Mouse (Mus musculus) intestine, embryonic 15.5 days (tissue): ENCODE measurements around the gene Tubg2. TPM values are rescaled to one million over a fixed set of nuclear protein-coding genes. Genes with fewer than 3 reads are reported as not detected.
"Not testable (repeated sequence)": the region's sequence is repeated elsewhere in the genome, so short reads cannot be mapped to it uniquely, and the experiment has no call there.

Experiments
- ATAC-seq: fragments of 200-750 bp; cut with Nextera tagmentation; 2 replicates; pipeline ENCODE4 v1.8.0; 2017; ENCODE audit warnings: moderate TSS enrichment, moderate library complexity
- H3K27ac ChIP-seq: fragments of 300-500 bp; sonication (generic); 2 replicates; pipeline ENCODE4 v1.5.1; 2015; ENCODE audit warnings: mild to moderate bottlenecking, inconsistent platforms
- H3K27me3 ChIP-seq: fragments of 300-500 bp; sonication (generic); replicated peaks from 2 replicates; pipeline ENCODE4 v1.6.1; 2015; ENCODE audit warnings: inconsistent platforms
- H3K36me3 ChIP-seq: fragments of 300-500 bp; sonication (generic); 2 replicates; pipeline ENCODE4 v1.6.1; 2015; ENCODE audit warnings: inconsistent platforms
- H3K4me1 ChIP-seq: fragments of 300-500 bp; sonication (generic); replicated peaks from 2 replicates; pipeline ENCODE4 v1.6.1; 2015; ENCODE audit warnings: inconsistent platforms
- H3K4me2 ChIP-seq: fragments of 300-500 bp; sonication (generic); replicated peaks from 2 replicates; pipeline ENCODE4 v1.6.1; 2015; ENCODE audit warnings: mild to moderate bottlenecking, inconsistent platforms
- H3K4me3 ChIP-seq: fragments of 300-500 bp; sonication (generic); replicated peaks from 2 replicates; pipeline ENCODE4 v1.5.1; 2015; ENCODE audit warnings: inconsistent platforms
- H3K9ac ChIP-seq: fragments of 300-500 bp; sonication (generic); 2 replicates; pipeline ENCODE4 v1.6.1; 2015; ENCODE audit warnings: inconsistent platforms
- H3K9me3 ChIP-seq: fragments of 300-500 bp; sonication (generic); 2 replicates; pipeline ENCODE4 v1.6.1; 2016; ENCODE audit warnings: inconsistent platforms
- WGBS: fragments of 180-500 bp; shearing (Covaris S2); methylation state at CpG from one replicate; pipeline ENCODE4 v1.1.7; 2015; 5-methylcytosine and 5-hydroxymethylcytosine counted together
- polyA plus RNA-seq: library from polyadenylated mRNA; unstranded; fragments of >200 nt; fragmentation: Nextera tagmentation; extraction: Ambion mirVana; gene quantifications from 2 replicates; pipeline ENCODE4 v1.2.1, GENCODE M21; 2015

The Tubg2 gene
- polyA plus RNA-seq, 1 experiment from 2014 or later, result 4.4 TPM

DNA sequence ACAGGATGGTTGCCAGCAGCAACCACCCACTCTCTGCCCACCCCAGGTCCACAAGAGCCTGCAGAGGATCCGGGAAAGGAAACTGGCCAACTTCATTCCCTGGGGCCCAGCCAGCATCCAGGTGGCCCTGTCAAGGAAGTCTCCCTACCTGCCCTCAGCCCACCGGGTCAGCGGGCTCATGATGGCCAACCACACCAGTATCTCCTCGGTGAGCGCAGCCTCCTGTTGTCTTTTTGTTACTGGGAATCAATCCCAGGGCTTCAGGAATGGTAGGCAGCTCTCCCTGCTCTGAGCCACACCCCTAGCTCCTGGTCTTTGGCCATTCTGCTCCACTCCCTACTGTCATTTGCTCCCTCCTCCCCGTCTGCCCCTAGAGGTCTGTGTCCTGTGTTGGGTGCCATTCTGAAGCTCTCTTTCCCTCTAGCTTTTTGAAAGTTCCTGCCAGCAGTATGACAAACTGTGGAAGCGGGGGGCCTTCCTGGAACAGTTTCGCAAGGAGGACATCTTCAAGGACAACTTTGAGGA lies 5.3 kb downstream of the Tubg2 start:
- not testable (repeated sequence) for ATAC-seq, H3K27ac ChIP-seq, H3K9me3 ChIP-seq, H3K9ac ChIP-seq, H3K4me3 ChIP-seq, H3K4me2 ChIP-seq, H3K27me3 ChIP-seq
- Histone ChIP-seq H3K4me1 (peaks cover 27% of the 10 kb centered on the region), H3K36me3 (peaks cover 18% of the 10 kb centered on the region)
- 82% methylated on average over 8 of the region's 8 CpGs for WGBS

DNA sequence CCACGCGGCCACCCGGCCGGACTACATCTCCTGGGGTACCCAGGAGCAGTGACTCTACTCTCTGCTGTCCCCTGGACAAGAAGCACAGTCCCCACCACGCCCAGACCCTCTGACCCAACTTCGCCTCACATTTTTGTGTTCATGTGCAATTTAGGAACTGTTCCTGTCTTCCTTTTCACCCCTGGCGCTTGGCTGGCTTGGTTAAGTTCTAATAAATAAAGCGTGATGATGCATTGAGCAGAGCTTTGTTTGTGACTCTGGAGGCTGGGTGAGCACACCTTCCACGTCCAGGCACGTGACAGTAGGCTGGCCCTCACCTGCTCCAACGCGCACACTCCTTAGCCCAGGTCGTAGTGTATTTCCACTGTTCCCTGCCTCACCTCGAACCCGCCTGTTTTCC lies 5.8 kb downstream of the Tubg2 start:
- WGBS, result 88% methylated on average over 15 of the region's 15 CpGs
- Histone ChIP-seq H3K9ac (no peak overlapping the region), H3K36me3 (peaks cover 23% of the 10 kb centered on the region), H3K4me3 (no peak overlapping the region), H3K27me3 (peaks cover 10% of the 10 kb centered on the region), H3K4me2 (no peak overlapping the region), H3K27ac (no peak overlapping the region), H3K4me1 (peaks cover 25% of the 10 kb centered on the region), H3K9me3 (no peaks in the 10 kb centered on the region)
- ATAC-seq, result no peak

DNA sequence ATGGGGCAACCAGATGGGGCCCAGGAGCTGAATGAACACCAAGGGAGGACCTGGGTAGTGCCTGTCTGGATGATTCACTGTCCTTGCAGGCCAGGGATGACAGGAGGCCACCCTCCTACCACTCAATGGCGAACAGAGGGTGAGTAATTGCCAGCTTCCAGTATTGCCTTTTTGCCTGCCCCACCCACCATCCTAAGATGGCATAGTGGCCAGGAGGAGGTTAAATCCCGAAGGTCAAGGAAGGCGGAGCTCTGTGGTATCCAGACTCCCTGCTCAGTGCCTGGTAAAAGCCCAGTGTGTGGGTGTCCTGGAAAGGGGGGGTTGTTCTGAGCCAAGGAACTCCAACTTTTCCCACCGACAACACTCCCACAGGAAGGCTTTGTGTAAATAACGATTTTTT lies 6.6 kb downstream of the Tubg2 start:
- H3K4me2 ChIP-seq, result no peak overlapping the region
- no peak overlapping the region for H3K9ac ChIP-seq
- H3K27me3 ChIP-seq, result peaks cover 13% of the 10 kb centered on the region
- H3K27ac ChIP-seq, result no peak overlapping the region
- 57% methylated on average over 5 of the region's 5 CpGs for WGBS
- no peaks in the 10 kb centered on the region for H3K9me3 ChIP-seq
- ATAC-seq, result no peak
- H3K4me3 ChIP-seq, result no peak overlapping the region
- H3K36me3 ChIP-seq, result peaks cover 26% of the 10 kb centered on the region
- H3K4me1 ChIP-seq, result peaks cover 25% of the 10 kb centered on the region

DNA sequence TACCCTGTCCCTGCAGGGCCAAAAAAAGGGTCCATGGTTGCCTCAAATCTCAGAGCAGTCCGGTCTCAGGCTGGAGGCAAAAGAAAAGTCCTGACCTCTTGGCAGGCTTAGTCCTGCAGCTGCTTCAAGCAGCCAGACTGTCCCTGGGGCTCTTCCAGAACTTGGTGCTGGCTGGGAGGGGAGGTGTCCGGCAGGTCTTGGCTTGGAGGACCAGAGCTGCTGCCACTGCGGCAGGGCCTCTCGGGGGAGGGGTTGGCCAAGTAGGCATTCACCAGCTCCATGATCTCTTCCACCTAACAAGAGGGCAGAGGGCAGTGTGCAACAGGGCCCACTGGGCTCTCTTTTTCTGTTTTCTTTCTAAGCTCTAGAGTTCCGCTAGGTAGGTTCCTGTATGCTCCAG lies 7.1 kb downstream of the Tubg2 start:
- ATAC-seq, result no peak
- Histone ChIP-seq H3K9ac (no peak overlapping the region), H3K27me3 (peaks cover 13% of the 10 kb centered on the region), H3K4me1 (peaks cover 25% of the 10 kb centered on the region), H3K4me3 (no peak overlapping the region), H3K36me3 (peaks cover 31% of the 10 kb centered on the region), H3K27ac (no peak overlapping the region), H3K9me3 (no peaks in the 10 kb centered on the region), H3K4me2 (no peak overlapping the region)
- WGBS, result 70% methylated on average over 5 of the region's 5 CpGs

DNA sequence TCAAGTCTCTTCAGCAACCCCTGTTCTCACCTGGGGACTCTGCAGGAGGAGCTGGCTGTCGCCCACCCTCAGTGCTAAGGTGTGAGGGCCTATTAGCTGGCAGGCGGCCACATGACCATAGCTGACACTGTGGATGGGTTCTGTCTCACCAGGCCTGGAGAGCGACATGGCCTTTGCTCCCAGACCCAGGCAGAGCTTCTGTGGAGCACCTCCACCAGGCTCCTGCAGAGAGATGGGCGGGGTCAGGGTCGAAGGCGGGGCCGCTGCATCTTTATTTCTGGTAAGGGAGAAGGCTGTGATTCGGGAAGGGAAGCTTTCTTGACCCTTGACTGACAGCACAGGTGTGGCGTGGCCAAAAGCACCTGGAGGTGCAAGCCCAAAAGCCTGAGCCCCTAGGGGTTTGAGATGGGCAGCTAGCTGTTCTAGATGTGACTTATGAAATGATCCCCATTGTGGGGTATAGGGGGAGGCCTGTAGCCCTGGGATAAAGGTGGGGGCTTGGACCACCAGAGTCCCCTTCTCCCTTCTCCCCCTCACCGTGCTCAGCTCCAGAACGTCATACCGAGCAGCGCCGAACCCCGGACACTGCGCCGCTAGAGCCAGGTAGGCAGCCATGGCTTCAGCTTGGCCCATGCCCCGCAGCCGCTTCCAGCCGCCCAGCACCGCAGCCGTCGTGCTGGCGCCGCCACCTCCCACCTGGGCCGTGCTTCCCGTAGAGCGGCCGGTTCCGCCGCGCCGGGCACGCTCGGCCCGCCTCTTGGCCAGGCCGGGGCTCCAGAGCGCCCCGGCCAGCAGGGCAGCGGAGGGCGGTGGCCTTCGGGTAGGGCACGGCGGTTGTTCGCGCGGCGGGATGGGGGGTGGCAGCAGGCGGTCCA lies 8.0 kb downstream of the Tubg2 start:
- 44% methylated on average over 48 of the region's 49 CpGs for WGBS
- no peaks in the 10 kb centered on the region for H3K9me3 ChIP-seq
- H3K4me2 ChIP-seq, result peak overlapping the region; percentile 51
- H3K27ac ChIP-seq, result no peak overlapping the region
- peak overlapping the region; percentile 16 for H3K4me3 ChIP-seq
- H3K4me1 ChIP-seq, result peaks cover 30% of the 10 kb centered on the region
- 0 out of 2 replicates have a peak overlapping the region, but pooled peaks have one; percentile 23 for H3K9ac ChIP-seq
- peak; percentile 52 for ATAC-seq
- H3K36me3 ChIP-seq, result peaks cover 35% of the 10 kb centered on the region
- H3K27me3 ChIP-seq, result peaks cover 13% of the 10 kb centered on the region

DNA sequence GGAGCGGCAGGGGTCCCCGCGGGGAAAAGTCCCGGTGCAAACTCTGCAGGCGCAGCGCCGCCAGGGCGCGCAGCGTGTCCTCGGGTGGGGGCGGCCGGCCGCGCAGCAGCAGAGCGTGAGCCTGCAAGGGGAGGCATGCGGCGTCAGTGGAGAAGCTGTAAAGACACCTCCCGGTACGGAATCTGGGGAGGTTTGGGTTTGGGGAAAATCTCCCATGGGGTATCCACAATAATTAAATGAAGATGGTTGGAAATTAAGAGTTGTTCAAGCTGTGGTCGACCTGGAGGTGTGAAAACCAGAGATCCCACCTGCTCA lies 8.6 kb downstream of the Tubg2 start:
- peaks cover 35% of the 10 kb centered on the region for H3K36me3 ChIP-seq
- H3K9ac ChIP-seq, result 0 out of 2 replicates have a peak overlapping the region, but pooled peaks have one; percentile 23
- H3K4me1 ChIP-seq, result peaks cover 36% of the 10 kb centered on the region
- WGBS, result 42% methylated on average over 21 of the region's 21 CpGs
- H3K9me3 ChIP-seq, result no peaks in the 10 kb centered on the region
- no peak for ATAC-seq
- H3K27me3 ChIP-seq, result peaks cover 13% of the 10 kb centered on the region
- H3K4me2 ChIP-seq, result peak overlapping the region; percentile 51
- no peak overlapping the region for H3K27ac ChIP-seq
- peak overlapping the region; percentile 16 for H3K4me3 ChIP-seq

DNA sequence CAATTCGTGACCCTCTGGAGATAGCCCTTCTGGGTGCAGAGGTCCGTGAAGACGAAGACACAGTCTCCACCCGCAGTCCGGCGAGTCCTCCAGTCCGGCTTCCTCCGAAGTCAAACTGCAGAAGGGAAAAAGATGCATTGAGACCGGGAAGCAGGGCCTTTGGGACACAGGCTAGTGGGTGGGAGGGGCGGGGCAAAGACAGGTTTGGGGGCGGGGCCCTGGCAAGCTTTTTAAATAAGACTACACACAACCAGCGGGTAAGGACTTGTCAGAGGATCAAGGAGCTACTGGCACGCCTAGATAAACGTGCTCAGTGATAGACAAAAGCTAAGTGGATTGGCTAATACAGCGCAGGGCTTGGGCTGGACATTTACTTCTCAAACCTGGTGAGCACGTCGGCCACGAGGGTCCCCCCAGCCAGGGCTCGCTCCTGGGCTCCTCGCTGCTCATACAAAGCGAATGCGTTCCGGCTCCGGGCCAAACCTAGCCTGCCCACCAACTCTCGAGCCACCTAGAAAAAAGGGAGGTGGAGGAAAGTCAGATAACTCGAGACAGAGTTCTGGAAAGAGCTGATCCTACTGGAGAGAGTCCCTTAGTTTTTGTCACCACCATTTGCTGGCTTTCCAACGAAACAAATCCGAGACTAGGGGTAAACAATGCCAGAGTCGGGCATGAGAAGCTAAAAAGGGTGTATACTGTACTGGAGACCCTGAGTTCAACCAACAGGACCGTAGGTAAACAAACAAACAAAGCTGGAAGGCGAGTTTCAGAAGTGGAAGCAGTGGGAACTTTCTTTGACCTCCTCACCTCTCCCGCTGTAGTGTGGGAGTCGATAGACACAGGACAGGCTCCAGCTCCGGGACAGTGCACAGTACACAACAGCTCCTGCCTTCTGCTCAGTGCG lies 9.2 kb downstream of the Tubg2 start:
- Histone ChIP-seq H3K27ac (no peak overlapping the region), H3K27me3 (peaks cover 13% of the 10 kb centered on the region), H3K4me3 (no peak overlapping the region), H3K36me3 (peaks cover 35% of the 10 kb centered on the region), H3K4me1 (peaks cover 42% of the 10 kb centered on the region), H3K9ac (no peak overlapping the region), H3K4me2 (no peak overlapping the region), H3K9me3 (no peaks in the 10 kb centered on the region)
- ATAC-seq, result no peak
- WGBS, result 55% methylated on average over 35 of the region's 35 CpGs

DNA sequence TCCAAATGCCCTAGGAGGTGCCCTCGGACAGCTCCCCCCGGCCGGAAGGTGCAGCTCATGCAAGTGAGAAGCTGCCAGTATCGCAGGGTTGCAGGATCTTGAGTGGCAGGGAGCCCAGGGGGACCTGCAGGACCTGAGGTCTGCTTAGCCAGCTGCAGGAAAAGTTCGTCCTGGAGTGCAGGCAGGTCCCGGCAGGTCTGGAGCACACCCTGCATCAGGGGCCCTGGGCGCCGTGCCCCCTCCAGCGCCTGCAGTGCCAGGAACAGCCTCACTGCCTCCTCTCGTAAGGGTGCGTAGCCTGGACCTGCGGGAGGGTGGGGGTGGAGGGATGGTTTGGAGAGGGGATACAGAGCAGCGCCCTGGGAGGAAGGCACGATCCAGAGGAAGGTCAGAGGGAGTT lies 10.7 kb downstream of the Tubg2 start:
- H3K4me3 ChIP-seq, result no peak overlapping the region
- peaks cover 34% of the 10 kb centered on the region for H3K36me3 ChIP-seq
- H3K27me3 ChIP-seq, result peaks cover 13% of the 10 kb centered on the region
- ATAC-seq, result no peak
- no peak overlapping the region for H3K27ac ChIP-seq
- no peak overlapping the region for H3K4me2 ChIP-seq
- H3K9me3 ChIP-seq, result no peaks in the 10 kb centered on the region
- no peak overlapping the region for H3K9ac ChIP-seq
- 74% methylated on average over 14 of the region's 14 CpGs for WGBS
- H3K4me1 ChIP-seq, result peaks cover 45% of the 10 kb centered on the region

DNA sequence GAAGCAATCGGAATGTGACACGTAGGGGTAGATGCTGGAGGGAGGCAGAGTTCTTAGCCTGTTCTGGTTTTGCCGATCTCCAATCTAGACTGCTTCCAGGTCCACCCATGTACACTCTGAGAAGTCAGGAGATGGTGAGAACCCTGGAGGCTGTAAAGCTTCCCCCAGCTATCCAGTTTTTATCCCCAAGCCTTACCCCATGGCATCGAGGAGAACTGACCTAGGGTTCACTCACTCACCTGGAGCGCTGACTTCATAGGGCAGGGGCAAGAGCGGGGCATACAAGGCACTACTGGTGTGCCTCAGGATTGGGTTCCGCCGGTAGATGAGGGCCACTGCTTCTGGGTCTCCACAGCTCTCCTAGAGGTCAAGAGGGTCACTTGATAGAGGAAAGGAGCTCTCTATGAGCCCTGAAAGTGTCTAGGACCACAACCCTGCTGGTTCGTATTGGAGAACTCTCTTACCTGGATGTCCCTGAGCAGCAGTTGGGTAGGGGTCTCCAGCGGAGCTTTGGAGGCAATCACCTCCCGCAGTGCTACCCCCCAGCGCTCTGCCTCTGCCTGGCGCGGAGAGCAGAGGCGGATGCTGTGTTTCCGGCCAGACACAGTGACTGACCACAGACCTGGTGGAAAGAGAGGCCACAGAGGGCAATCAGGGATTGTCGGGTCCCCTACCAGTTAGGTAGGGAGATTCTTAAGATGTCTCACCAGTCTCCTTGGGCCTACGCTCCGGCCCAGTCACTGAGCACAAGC lies 11.7 kb downstream of the Tubg2 start:
- no peak overlapping the region for H3K4me2 ChIP-seq
- H3K36me3 ChIP-seq, result peaks cover 29% of the 10 kb centered on the region
- H3K9ac ChIP-seq, result no peak overlapping the region
- H3K4me3 ChIP-seq, result no peak overlapping the region
- peaks cover 43% of the 10 kb centered on the region for H3K4me1 ChIP-seq
- H3K27me3 ChIP-seq, result peaks cover 13% of the 10 kb centered on the region
- ATAC-seq, result no peak
- no peak overlapping the region for H3K27ac ChIP-seq
- H3K9me3 ChIP-seq, result no peaks in the 10 kb centered on the region
- WGBS, result 75% methylated on average over 19 of the region's 19 CpGs

DNA sequence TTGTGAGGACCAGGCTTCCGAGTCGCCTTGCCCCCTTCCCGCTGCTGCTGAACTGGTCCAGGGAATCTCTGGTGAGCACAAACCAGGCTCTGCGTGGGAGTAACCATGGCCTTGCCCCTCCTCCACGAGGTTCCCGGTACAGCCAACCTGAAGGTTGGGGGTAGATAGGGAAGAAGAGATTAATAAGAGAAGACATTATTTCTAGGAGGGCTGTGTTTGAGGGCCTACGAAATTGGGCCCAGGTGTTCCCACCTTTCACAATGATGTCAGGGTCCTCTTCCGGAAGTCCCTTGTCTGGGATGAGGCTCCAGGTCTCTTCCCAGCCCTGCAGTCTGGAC lies 12.2 kb downstream of the Tubg2 start:
- no peak overlapping the region for H3K27ac ChIP-seq
- no peaks in the 10 kb centered on the region for H3K9me3 ChIP-seq
- H3K4me1 ChIP-seq, result peaks cover 43% of the 10 kb centered on the region
- no peak for ATAC-seq
- 74% methylated on average over 8 of the region's 8 CpGs for WGBS
- no peak overlapping the region for H3K4me3 ChIP-seq
- peaks cover 13% of the 10 kb centered on the region for H3K27me3 ChIP-seq
- no peak overlapping the region for H3K4me2 ChIP-seq
- no peak overlapping the region for H3K9ac ChIP-seq
- peaks cover 29% of the 10 kb centered on the region for H3K36me3 ChIP-seq

DNA sequence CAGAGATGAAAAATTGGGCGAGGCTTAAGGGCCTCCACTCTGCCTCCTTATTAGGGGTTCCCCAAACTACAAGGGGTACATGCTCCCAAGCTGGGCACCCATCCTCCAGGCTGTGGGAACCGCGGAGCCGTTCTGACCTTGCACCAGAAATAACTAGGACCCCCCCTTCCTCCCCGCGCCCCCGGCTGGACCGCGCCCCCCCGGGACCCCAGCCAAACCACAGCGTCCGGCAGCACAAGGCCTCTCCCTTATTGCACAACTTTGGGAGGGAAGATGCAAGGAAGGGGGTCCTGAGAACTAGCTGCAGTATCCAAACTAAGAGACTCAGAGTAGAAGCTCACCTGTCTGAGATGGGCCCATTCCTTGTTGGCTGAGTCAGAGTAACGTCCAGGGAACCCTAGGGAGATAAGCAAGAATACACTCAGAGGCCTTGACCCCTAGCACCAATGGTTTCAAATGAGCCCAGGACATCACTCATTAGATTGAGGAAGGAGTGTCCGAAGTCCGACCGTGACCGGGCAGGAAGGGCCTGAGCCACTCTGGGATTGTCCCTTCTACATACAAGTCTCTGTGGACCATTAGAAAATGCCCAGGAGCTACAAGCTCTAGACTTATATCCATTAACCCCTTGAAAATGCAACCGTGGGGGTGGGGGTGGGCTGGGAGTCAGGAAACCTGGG lies 12.7 kb downstream of the Tubg2 start:
- Histone ChIP-seq H3K4me2 (peak overlapping the region; percentile 93), H3K9me3 (no peaks in the 10 kb centered on the region), H3K9ac (no peak overlapping the region), H3K36me3 (peaks cover 28% of the 10 kb centered on the region), H3K4me3 (peak overlapping the region; percentile 69; the same call in 1 of the 2 replicates), H3K27me3 (peaks cover 13% of the 10 kb centered on the region), H3K27ac (no peak overlapping the region), H3K4me1 (peaks cover 44% of the 10 kb centered on the region)
- 71% methylated on average over 18 of the region's 18 CpGs for WGBS
- no peak for ATAC-seq
